Mouse (Mus musculus): ENCODE data around the gene Fig4. TPM values are rescaled to one million over a fixed set of nuclear protein-coding genes. Genes with fewer than 3 reads are reported as not detected.

The Fig4 gene
- polyA plus RNA-seq, 1 experiment = 16.3 TPM

DNA sequence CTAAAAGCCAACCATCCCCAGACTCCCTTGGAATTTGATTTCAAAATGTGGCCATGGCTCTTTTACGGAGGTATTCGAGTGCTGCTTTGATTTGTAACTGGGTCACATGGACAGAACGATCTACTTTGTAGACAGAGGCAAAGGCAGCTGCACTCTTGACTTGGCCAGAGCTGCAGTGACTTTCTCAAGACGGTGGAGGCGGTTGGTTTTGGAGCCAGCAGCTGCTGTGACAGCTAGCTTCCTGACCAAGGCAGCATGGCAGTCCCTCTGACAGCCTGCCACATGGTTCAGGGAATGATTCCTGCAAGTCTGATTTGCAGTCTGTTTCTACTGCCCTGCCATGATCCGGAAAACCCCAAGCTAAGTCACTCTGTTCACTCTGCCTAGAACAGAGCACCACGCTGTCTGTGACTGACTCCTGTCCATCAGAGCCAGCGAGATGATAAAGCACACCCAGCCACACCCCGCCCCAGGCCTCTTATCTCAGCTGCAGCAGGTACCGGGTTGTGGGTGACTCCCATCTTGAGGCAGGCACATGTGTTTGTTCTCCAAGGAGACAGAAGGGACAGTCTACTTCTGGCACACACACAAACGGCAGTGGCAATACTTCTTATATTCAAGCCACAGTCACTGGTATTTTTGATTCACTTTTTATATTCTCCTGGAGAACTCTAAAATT lies 98.3 kb downstream of the Fig4 start:
- no peak overlapping the region for H3K4me3 ChIP-seq (ENCODE audit: insufficient read depth, low read length)
- no peaks in the 10 kb centered on the region for H3K4me1 ChIP-seq (ENCODE audit: control insufficient read depth, insufficient read depth, low read length)
- no peak overlapping the region for H3K27ac ChIP-seq (ENCODE audit: insufficient read depth, low read depth, low read length)
- TF ChIP-seq POLR2A (IDR thresholded peaks at IDR 0.05; ENCODE audit: borderline replicate concordance, low read depth, low read length) = no peak
- no peak for TF ChIP-seq CTCF (IDR thresholded peaks at IDR 0.05; ENCODE audit: low read depth, low read length)

DNA sequence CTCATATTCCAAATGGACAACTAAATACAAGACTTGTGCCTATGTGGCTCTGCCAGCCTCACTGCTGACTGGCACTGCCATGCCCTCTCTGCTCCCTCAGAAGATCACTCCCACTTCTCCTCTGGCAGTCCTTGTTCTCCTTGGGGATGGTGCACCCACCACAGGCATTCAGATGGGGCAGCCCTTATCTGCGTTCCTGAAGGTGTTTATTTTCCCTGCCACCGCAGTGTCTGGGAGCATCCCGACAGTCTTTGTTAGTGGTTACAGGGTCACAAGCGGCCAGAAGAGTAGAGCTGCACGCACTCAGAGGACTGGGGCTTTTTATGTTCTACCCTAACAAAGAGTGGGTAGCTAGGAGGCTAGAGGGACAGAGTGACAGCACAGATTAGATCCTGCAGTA lies 98.9 kb downstream of the Fig4 start:
- Histone ChIP-seq H3K27ac (ENCODE audit: insufficient read depth, low read depth, low read length) (no peak overlapping the region), H3K4me1 (ENCODE audit: control insufficient read depth, insufficient read depth, low read length) (no peaks in the 10 kb centered on the region), H3K4me3 (ENCODE audit: insufficient read depth, low read length) (no peak overlapping the region)
- no peak for TF ChIP-seq POLR2A (IDR thresholded peaks at IDR 0.05; ENCODE audit: borderline replicate concordance, low read depth, low read length)
- no peak for TF ChIP-seq CTCF (IDR thresholded peaks at IDR 0.05; ENCODE audit: low read depth, low read length)

GRCm38 (mm10) chr10:41198719-41199118 lies 104.3 kb downstream of the Fig4 start:
- no peak overlapping the region for H3K4me3 ChIP-seq (ENCODE audit: insufficient read depth, low read length)
- no peaks in the 10 kb centered on the region for H3K4me1 ChIP-seq (ENCODE audit: control insufficient read depth, insufficient read depth, low read length)
- TF ChIP-seq CTCF (IDR thresholded peaks at IDR 0.05; ENCODE audit: low read depth, low read length) = no peak
- no peak for TF ChIP-seq POLR2A (IDR thresholded peaks at IDR 0.05; ENCODE audit: borderline replicate concordance, low read depth, low read length)
- no peak overlapping the region for H3K27ac ChIP-seq (ENCODE audit: insufficient read depth, low read depth, low read length)

GRCm38 (mm10) chr10:41197788-41198187 lies 105.3 kb downstream of the Fig4 start:
- Histone ChIP-seq H3K27ac (ENCODE audit: insufficient read depth, low read depth, low read length) (no peak overlapping the region), H3K4me1 (ENCODE audit: control insufficient read depth, insufficient read depth, low read length) (no peaks in the 10 kb centered on the region), H3K4me3 (ENCODE audit: insufficient read depth, low read length) (no peak overlapping the region)
- TF ChIP-seq POLR2A (IDR thresholded peaks at IDR 0.05; ENCODE audit: borderline replicate concordance, low read depth, low read length) (no peak), CTCF (IDR thresholded peaks at IDR 0.05; ENCODE audit: low read depth, low read length) (no peak)

DNA sequence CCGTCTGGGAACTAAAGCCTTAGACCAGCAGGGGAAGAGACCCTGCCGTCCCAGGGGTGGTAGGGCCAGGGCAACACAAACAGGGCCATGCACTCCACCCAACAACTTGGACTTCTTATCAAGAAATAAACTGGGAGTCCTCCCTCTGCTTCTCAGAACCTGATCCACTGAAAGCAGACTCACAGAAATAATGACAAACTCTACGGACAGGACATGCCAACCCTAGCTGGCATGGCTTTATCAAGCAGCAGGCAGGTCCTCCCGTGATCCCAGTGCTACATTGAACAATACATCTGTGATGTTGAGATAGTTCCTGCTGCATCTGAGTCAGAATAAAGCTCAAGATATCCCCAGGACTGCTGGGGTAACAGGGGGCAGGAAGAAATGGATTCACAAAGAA lies 106.8 kb downstream of the Fig4 start:
- Histone ChIP-seq H3K4me3 (ENCODE audit: insufficient read depth, low read length) (no peak overlapping the region), H3K27ac (ENCODE audit: insufficient read depth, low read depth, low read length) (no peak overlapping the region), H3K4me1 (ENCODE audit: control insufficient read depth, insufficient read depth, low read length) (no peaks in the 10 kb centered on the region)
- no peak for TF ChIP-seq CTCF (IDR thresholded peaks at IDR 0.05; ENCODE audit: low read depth, low read length)
- no peak for TF ChIP-seq POLR2A (IDR thresholded peaks at IDR 0.05; ENCODE audit: borderline replicate concordance, low read depth, low read length)

DNA sequence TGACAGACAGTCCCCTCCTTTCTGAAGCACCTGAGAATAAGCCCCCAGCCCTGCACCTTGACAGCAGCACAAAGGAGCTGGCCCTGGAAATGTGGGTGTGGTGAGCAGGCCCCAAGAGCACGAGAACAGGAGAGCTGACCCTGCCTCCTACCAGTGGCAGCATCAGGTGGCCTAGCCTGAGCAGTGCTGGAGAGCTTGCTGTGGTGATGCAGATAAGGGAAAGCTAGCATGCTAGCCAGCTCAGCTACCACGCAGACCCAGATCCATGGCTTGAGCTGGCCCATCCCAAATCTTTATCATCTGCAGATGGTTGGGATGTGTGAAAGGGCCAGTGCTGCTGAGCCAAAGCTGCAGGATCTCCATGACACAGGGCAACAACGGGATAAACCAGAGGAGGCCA lies 113.7 kb downstream of the Fig4 start:
- Histone ChIP-seq H3K4me3 (ENCODE audit: insufficient read depth, low read length) (no peak overlapping the region), H3K4me1 (ENCODE audit: control insufficient read depth, insufficient read depth, low read length) (no peaks in the 10 kb centered on the region), H3K27ac (ENCODE audit: insufficient read depth, low read depth, low read length) (no peak overlapping the region)
- TF ChIP-seq POLR2A (IDR thresholded peaks at IDR 0.05; ENCODE audit: borderline replicate concordance, low read depth, low read length) = no peak
- no peak for TF ChIP-seq CTCF (IDR thresholded peaks at IDR 0.05; ENCODE audit: low read depth, low read length)

DNA sequence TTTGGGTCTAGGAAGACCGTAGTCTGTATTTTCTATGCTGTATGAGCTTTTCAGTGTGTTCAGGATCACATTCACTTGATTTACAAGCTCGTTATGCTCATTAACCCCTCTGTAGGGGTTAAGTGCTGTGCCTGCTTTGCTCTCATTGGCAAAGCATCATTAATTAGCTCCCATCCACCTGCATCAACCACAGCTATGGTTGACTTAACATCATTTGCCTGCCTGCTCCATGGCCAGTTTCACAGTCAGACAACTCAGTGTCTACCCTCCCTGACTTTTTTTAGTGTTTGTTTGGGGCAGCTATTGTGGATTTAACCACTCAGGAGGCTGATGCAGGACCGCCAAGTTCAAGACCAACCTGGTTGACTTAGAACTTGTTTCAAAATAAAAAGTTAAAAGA lies 119.1 kb downstream of the Fig4 start:
- no peak overlapping the region for H3K27ac ChIP-seq (ENCODE audit: insufficient read depth, low read depth, low read length)
- H3K4me3 ChIP-seq (ENCODE audit: insufficient read depth, low read length) = no peak overlapping the region
- TF ChIP-seq POLR2A (IDR thresholded peaks at IDR 0.05; ENCODE audit: borderline replicate concordance, low read depth, low read length) (no peak), CTCF (IDR thresholded peaks at IDR 0.05; ENCODE audit: low read depth, low read length) (no peak)
- H3K4me1 ChIP-seq (ENCODE audit: control insufficient read depth, insufficient read depth, low read length) = no peaks in the 10 kb centered on the region

DNA sequence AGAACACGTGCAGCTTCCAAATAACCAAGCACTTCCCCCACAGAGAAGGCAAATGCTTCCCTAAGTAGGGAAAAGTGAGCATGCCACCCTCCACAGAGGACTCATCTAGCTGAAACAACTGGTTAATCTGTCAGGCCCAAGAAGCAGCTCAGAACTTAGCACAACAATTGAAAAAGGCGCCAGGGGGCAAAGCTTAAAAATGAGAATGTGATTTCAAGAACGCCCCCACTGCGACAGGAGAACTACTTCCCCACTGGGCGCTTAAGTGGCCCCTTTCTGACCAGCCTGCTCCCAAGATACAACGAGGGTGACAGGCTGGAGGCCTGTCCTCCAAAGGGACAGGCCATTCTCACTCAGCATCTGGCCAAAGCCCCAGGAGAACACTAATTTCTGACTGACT lies 120.4 kb downstream of the Fig4 start:
- TF ChIP-seq CTCF (IDR thresholded peaks at IDR 0.05; ENCODE audit: low read depth, low read length) (no peak), POLR2A (IDR thresholded peaks at IDR 0.05; ENCODE audit: borderline replicate concordance, low read depth, low read length) (no peak)
- Histone ChIP-seq H3K4me3 (ENCODE audit: insufficient read depth, low read length) (no peak overlapping the region), H3K27ac (ENCODE audit: insufficient read depth, low read depth, low read length) (no peak overlapping the region), H3K4me1 (ENCODE audit: control insufficient read depth, insufficient read depth, low read length) (no peaks in the 10 kb centered on the region)

GRCm38 (mm10) chr10:41166141-41166540 lies 136.9 kb downstream of the Fig4 start:
- TF ChIP-seq POLR2A (IDR thresholded peaks at IDR 0.05; ENCODE audit: borderline replicate concordance, low read depth, low read length) = no peak
- no peak for TF ChIP-seq CTCF (IDR thresholded peaks at IDR 0.05; ENCODE audit: low read depth, low read length)
- Histone ChIP-seq H3K4me1 (ENCODE audit: control insufficient read depth, insufficient read depth, low read length) (peaks cover 4% of the 10 kb centered on the region), H3K4me3 (ENCODE audit: insufficient read depth, low read length) (no peak overlapping the region), H3K27ac (ENCODE audit: insufficient read depth, low read depth, low read length) (no peak overlapping the region)

- TF ChIP-seq CTCF (IDR thresholded peaks at IDR 0.05; ENCODE audit: low read depth, low read length) (no peak), POLR2A (IDR thresholded peaks at IDR 0.05; ENCODE audit: borderline replicate concordance, low read depth, low read length) (no peak)
- Histone ChIP-seq H3K4me1 (ENCODE audit: control insufficient read depth, insufficient read depth, low read length) (peaks cover 4% of the 10 kb centered on the region), H3K4me3 (ENCODE audit: insufficient read depth, low read length) (no peak overlapping the region), H3K27ac (ENCODE audit: insufficient read depth, low read depth, low read length) (no peak overlapping the region)
Observed at GRCm38 (mm10) chr10:41163108-41163507, 140.0 kb downstream of the Fig4 start.
